Mouse (Mus musculus) mouse trophoblast stem cell (cell line): Measurements from ENCODE around the gene Zer1.
"Not testable (repeated sequence)": the region's sequence is repeated elsewhere in the genome, so short reads cannot be mapped to it uniquely, and the experiment has no call there.

Source experiments
- in situ Hi-C, 2 experiments: fragments of 300-500 bp; cut with MseI, MboI; formaldehyde crosslinking; loops; 2 replicates in 1 of 2; 3 replicates in 1 of 2; pipeline ENCODE4 v1.15.1; 2025

Zer1 gene

GRCm38 (mm10) chr2:30124472-30125274, at the start of gene Zer1:
TSS of gene Zer1 (minus strand) at chr2:30124585.
- in situ Hi-C loops: no loop called here

DNA sequence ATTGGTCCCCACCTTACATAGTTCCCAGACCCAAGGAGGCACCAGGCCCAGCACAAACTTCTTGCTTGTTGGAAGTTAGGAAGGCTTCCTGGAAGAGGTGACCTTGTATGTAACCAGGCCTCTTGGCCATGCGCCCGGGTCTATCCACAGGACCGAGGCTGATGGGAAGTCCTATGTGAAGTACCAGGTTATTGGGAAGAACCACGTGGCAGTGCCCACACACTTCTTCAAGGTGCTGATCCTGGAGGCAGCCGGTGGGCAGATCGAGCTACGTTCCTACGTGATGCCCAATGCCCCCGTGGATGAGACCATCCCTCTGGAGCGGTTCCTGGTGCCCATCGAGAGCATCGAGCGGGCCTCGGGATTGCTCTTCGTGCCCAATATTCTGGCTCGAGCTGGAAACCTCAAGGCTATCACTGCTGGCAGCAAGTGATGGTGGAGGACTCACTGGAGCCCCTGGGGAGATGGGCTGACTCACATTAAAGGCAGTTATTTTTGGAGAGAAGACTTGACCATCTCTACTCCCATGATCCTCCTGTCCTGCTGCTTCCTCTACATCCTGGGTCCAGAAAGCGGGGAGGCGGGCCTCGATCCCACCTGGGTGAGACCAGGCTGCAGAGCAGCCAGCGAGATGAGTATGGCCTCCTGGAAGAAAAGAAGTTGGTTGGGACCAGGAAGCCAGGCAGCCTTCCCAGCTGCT, 49.3 kb upstream of the Zer1 start:
- in situ Hi-C loops: no loop called here

DNA sequence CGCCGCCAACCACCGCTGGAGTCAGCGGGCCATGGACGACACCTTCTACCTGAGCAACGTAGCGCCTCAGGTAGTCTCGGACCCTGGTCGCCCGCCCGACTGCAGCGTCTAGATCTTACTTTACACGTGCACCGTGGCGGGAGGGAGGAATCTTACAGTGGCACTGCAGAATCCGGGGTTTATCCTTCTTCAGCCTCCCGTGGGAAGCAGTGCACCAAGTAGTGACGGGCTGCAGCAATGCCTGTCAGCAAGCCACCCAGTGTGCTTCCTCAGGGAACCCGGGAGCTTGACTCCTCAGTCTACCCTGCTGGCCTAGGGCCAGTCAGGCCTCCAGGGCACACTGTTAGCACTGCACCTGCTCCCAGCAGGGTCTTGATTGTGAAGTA, 47.6 kb upstream of the Zer1 start:
- in situ Hi-C loops: no loop called here

DNA sequence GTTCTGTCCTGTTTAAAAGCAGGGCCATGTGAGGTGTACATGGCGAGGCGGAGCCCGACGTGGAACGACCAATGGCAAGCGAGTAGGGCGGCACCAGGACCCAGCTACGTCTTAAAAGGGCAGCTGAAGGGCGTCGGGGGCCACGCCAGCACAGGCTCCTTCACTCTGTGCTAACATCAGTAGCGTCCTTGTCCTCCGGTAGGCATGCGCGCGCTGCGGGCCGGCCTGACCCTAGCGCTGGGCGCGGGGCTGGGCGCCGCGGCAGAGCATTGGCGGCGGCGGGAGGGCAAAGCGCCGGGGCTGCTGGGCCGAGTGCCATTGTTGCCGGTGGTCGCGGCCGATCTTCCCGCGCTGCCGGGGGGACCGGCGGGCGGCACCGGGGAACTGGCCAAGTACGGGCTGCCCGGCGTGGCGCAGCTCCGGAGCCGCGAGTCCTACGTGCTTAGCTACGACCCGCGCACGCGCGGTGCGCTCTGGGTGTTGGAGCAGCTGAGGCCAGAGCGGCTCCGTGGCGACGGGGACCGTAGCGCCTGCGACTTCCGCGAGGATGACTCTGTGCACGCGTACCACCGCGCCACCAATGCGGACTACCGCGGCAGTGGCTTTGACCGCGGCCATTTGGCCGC, 47.1 kb upstream of the Zer1 start, which contains the start of gene Endog:
TSS of gene Endog (plus strand) at position 123 of the 626 bp plus-strand sequence.
- in situ Hi-C loops: no loop called here

GRCm38 (mm10) chr2:30166677-30167076, 42.3 kb upstream of the Zer1 start:
- in situ Hi-C loops: loop anchor here in 1 of 2 experiments (10.0 kb wide), 1 partner anchor 62 kb away; no protein-coding TSS in a partner anchor

- in situ Hi-C loops: loop anchor here in 1 of 2 experiments (10.0 kb wide), 1 partner anchor 60 kb away; no protein-coding TSS in a partner anchor
Measured at GRCm38 (mm10) chr2:30164340-30164932, 40.1 kb upstream of the Zer1 start.

DNA sequence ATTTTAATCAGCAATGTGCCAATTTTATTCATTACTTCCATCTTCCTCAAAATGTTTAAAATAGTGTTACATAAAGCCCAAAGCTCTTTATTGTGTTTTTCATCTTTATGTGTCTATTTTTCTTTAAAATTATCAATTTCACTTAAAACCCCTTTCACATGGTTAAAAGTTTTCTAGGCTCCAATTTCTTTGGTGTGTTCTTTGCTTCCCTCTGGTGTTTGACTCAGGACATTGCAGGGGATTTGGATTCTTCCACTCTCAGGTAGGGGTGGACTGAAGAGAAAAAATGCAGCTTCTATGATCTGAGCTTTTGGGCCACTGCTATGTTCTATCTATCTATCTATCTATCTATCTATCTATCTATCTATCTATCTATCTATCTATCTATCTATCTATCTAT, 37.4 kb upstream of the Zer1 start:
- in situ Hi-C loops: loop anchor here in 1 of 2 experiments (10.0 kb wide), 1 partner anchor 57 kb away; no protein-coding TSS in a partner anchor

DNA sequence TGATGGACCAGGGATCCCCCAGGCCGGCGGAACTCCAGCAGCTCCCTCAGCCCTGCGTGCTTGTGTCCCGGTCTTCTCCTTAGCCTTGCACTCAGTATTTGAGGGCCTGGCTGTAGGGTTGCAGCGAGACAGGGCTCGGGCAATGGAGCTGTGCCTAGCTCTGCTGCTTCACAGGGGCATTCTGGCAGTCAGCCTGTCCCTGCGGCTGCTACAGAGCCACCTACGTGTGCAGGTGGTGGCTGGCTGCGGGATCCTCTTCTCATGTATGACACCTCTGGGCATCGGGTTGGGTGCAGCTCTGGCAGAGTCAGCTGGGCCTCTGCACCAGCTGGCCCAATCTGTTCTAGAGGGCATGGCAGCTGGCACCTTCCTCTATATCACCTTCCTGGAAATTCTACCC, 35.5 kb upstream of the Zer1 start:
- in situ Hi-C loops: loop anchor here in 1 of 2 experiments (10.0 kb wide), 1 partner anchor 55 kb away; no protein-coding TSS in a partner anchor

- in situ Hi-C loops: no loop called here
Measured at GRCm38 (mm10) chr2:30152616-30153015, 28.2 kb upstream of the Zer1 start.

GRCm38 (mm10) chr2:30151840-30152239, 27.5 kb upstream of the Zer1 start:
- in situ Hi-C loops: no loop called here

DNA sequence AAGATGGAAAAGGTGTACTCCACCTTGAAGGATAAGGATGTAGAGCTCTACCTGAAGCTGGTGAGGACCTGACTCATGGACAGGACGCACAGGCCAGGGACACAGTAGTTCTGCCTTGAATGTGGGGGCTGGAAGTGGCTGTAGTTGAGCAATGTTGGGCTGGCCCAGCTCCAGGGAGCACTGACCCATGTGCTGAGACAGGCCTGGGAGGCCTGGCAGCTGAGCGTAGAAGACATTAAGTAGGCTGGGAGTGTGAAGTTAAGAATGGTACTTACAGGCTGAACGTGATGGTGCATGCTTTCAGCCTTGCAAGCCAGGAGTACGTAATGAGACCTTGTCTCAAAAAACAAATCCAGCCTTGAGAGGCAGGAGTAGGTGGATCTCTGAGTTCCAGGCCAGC, 23.1 kb upstream of the Zer1 start:
- in situ Hi-C loops: no loop called here

DNA sequence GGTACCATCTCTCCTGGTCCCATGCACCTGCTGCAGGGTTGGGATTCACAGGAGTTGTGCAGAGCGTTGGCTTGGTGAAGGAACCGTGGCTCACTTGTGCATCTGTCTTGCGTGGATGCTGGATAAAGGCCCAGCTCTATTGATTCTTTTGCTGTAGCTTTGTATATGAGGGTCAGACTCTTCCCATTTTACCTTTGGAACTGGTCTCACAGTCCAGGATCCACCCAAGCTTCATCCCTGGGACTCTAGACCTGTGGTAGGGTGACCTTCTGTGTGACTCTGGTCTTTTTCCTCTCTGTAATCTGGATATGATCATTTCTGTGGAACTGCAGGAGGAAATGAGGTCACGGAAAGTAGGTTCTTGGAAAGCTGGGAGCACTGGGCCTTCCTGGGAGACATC, 20.1 kb upstream of the Zer1 start:
- in situ Hi-C loops: no loop called here

- in situ Hi-C loops: not testable (repeated sequence)
Measured at GRCm38 (mm10) chr2:30140021-30140420, 15.6 kb upstream of the Zer1 start.

DNA sequence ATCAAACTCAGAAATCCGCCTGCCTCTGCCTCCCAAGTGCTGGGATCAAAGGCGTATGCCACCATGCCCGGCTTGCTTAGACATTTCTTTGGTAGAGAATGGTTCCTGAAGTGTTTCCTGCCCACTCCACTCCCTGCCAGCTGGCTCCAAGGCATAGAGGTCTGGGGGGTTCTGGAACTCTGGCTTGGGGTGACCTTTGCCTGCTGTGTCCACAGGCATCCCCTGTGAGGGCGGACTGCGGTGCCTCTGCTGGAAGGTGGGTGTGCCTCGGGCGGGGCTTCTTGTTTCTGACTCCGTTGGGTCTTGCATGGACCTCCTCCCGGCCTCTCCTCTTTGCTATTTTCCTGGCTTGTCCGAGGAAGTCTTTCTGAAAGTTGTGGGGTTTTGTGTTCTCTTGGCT, 12.1 kb upstream of the Zer1 start:
- in situ Hi-C loops: no loop called here

DNA sequence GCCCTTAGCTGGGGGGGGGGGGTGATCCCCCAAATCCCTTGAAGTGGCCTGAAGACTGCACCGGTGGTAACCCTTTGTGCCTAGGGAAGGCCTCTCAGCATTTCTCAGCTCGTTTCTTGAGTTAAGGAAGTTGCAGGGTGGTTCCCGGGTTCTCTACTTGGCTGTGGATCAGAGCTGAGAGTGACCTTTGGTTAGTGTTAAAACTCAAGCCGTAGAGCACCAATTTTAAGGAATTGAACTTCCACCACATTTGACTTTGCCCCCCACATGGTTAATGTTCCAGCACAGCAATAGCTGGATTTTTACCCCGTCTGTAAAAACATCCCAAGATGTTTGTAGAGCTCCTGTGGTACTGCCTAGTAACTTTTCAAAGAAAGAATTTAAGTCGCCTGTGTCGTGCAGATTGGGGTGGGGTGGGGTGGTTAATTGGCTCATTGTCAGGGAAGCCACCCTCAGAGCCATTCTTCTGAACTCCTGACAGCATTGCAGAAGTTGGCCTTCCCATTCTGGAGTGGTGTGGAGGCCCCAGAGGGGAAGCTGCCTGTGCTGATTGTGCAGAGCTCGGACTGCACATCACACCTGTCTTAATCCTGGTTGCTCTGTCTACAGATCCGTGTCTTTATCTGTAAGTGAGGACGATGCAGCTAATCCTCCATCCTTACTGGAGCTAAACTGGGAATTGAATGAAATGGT, 10.7 kb upstream of the Zer1 start:
- in situ Hi-C loops: no loop called here

- in situ Hi-C loops: no loop called here
Measured at GRCm38 (mm10) chr2:30134378-30134711, 10.0 kb upstream of the Zer1 start.

DNA sequence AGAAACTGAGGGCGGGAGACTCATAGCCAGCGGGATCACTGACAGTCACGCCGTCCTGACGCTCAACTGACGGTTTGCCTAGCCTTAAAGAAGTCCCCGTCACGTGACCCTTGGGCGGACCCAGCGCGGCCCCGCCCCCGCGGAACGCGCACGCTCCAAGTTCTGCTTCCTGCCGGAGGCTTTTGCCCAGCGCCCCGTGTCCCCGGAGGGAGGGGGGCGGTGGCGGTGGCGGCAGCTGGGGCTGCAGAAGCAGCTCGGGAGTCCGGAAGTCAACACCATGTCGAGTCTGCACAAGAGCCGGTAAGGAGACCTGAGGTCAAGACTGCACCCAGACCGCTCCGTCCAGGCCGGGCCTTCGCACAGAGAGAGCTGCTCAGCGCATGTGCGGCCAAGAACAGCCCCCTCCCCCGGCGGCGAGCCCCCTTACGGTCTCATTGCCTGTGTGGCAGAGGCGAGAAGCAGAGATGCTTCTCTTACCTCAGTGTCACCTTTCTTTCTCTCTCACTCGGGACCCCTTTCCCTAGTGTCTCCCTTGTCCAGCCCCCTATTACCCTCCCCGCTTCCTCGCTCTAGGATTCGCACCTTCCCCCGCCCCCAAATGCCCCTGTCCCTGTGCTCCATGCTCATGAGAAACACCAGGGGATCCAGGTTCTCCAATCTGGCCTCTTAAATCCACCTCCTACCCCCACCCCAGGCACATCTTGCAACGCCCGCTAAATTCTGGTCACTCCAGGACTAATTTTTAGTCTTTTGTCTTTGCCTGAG, 9.4 kb upstream of the Zer1 start, which contains the start of gene Tbc1d13:
TSS of gene Tbc1d13 (plus strand) at position 134 of the 765 bp plus-strand sequence.
- in situ Hi-C loops: no loop called here

- in situ Hi-C loops: no loop called here
Measured at GRCm38 (mm10) chr2:30132801-30133612, 8.6 kb upstream of the Zer1 start.

- in situ Hi-C loops: not testable (repeated sequence)
Measured at GRCm38 (mm10) chr2:30131240-30131639, 6.9 kb upstream of the Zer1 start.

GRCm38 (mm10) chr2:30130156-30130555, 5.8 kb upstream of the Zer1 start:
- in situ Hi-C loops: no loop called here
